Mouse (Mus musculus): ENCODE measurements at regions not wholly inside any gene's neighbourhood (a gene's known extent, or its start where the extent isn't known, plus 50 kb on each side); places are given as distances from the start of the nearest gene placed in this dataset.

DNA sequence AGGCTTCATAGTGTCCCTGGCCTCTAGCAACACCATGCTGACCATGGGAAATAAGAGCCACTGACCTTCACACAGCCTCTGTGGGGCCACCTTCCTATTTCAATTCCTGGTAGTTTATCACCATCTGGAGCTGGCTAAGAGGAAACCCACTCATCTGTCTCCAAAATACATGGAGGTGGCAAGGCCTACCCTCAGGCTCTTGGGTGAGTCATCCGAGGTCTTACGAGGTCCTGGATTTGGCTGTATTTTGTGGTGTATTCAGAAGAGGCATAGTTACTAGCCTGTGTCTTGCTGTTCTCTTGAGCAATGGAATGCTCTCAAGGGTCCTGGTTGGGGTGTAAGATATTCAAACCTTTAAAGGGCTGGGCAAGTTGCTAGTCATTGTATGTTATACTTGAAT, 80.6 kb downstream of the Klf4 start:
- ATAC-seq (replicated peaks; ENCODE audit: low FRiP score) (no peak), DNase-seq (ENCODE audit: low spot score) (no peak)
- no peak overlapping the region for H3K4me2 ChIP-seq (ENCODE audit: low read depth, low read length, severe bottlenecking)
- no peak overlapping the region for H3K9ac ChIP-seq (ENCODE audit: low read length)
- no peaks in the 10 kb centered on the region for H3K36me3 ChIP-seq (ENCODE audit: control insufficient read depth, insufficient read depth, low read length)
- no peaks in the 10 kb centered on the region for H3K9me3 ChIP-seq (ENCODE audit: control insufficient read depth, low read length)
- no peaks in the 10 kb centered on the region for H3K27me3 ChIP-seq (ENCODE audit: control insufficient read depth, insufficient read depth, low read length)
- no peak overlapping the region for H3K27ac ChIP-seq (ENCODE audit: low read depth, low read length)
- 96% methylated on average over 2 of the region's 2 CpGs for WGBS
- no peak overlapping the region for H3K4me3 ChIP-seq (ENCODE audit: low read depth, low read length)
- H3K4me1 ChIP-seq (replicated peaks; ENCODE audit: control insufficient read depth, insufficient read depth, low read length), result no peaks in the 10 kb centered on the region

DNA sequence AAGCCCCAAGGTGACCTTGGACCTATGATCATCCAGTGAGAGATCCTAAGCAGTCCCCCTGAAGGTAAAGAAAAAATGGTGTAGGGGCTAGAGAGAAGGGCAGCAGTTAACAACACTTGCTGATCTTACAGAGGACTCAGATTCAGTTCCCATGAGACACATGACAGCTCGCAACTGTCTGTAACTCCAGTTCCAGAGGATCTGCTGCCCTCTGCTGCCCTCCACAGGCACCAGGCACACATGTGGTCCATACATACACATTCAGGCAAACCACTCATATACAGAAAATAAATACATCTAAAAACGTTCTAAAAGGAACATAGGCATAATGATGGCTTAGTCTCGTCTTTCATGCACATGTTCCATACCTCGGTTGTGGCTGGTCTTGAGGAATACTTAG, 81.2 kb downstream of the Klf4 start:
- DNase-seq (ENCODE audit: low spot score) (no peak), ATAC-seq (replicated peaks; ENCODE audit: low FRiP score) (no peak)
- no peaks in the 10 kb centered on the region for H3K4me1 ChIP-seq (replicated peaks; ENCODE audit: control insufficient read depth, insufficient read depth, low read length)
- 69% methylated on average over 4 of the region's 4 CpGs for WGBS
- no peak overlapping the region for H3K4me2 ChIP-seq (ENCODE audit: low read depth, low read length, severe bottlenecking)
- H3K4me3 ChIP-seq (ENCODE audit: low read depth, low read length), result no peak overlapping the region
- no peaks in the 10 kb centered on the region for H3K9me3 ChIP-seq (ENCODE audit: control insufficient read depth, low read length)
- no peaks in the 10 kb centered on the region for H3K36me3 ChIP-seq (ENCODE audit: control insufficient read depth, insufficient read depth, low read length)
- no peak overlapping the region for H3K27ac ChIP-seq (ENCODE audit: low read depth, low read length)
- no peaks in the 10 kb centered on the region for H3K27me3 ChIP-seq (ENCODE audit: control insufficient read depth, insufficient read depth, low read length)
- H3K9ac ChIP-seq (ENCODE audit: low read length), result no peak overlapping the region

DNA sequence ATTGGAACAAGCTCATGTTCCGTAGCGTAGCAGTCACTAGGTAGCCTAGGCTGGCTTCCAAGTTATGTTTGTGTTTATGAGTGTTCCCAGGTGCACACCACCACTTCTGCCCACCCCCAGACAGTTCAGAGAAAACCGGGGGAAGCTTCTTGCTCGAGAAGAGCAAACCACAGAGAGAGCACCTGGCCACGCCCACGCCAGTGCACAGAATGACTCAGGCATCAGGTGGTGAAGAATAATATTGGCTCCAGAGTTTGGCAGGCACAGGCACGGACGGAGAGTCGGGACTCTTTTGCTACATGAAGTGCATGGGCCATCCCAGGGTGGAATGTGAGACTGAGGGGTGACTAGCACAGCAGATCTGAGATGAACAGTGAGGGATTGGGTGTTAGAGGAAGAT, 88.8 kb downstream of the Klf4 start:
- Histone ChIP-seq H3K36me3 (ENCODE audit: control insufficient read depth, insufficient read depth, low read length) (no peaks in the 10 kb centered on the region), H3K27me3 (ENCODE audit: control insufficient read depth, insufficient read depth, low read length) (no peaks in the 10 kb centered on the region), H3K9ac (ENCODE audit: low read length) (no peak overlapping the region), H3K4me3 (ENCODE audit: low read depth, low read length) (no peak overlapping the region), H3K9me3 (ENCODE audit: control insufficient read depth, low read length) (no peaks in the 10 kb centered on the region), H3K27ac (ENCODE audit: low read depth, low read length) (no peak overlapping the region), H3K4me1 (replicated peaks; ENCODE audit: control insufficient read depth, insufficient read depth, low read length) (no peaks in the 10 kb centered on the region), H3K4me2 (ENCODE audit: low read depth, low read length, severe bottlenecking) (no peak overlapping the region)
- WGBS, result 87% methylated on average over 9 of the region's 9 CpGs
- ATAC-seq (replicated peaks; ENCODE audit: low FRiP score), result no peak
- DNase-seq (ENCODE audit: low spot score), result no peak

DNA sequence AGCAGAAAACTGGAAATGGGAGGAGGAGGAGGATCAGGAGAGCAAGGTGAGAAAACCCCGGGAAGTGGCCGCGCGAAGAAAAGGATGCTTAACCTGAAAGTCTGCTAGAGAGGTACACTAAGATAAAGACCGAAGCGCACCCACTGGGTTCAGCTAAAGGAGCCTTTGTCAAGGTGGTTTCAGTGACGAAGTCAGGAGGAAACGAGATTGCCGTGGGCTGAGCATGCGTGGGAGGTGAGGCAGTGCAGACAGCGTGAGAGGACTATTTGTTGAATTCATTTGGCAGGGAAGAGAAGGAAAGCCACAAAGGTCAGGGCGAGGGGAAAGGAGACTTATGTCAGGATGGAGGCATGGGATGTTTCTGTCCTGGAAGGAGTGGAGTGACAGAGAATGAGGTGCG, 90.2 kb downstream of the Klf4 start:
- WGBS, result 78% methylated on average over 13 of the region's 13 CpGs
- Histone ChIP-seq H3K9ac (ENCODE audit: low read length) (no peak overlapping the region), H3K9me3 (ENCODE audit: control insufficient read depth, low read length) (no peaks in the 10 kb centered on the region), H3K36me3 (ENCODE audit: control insufficient read depth, insufficient read depth, low read length) (no peaks in the 10 kb centered on the region), H3K27ac (ENCODE audit: low read depth, low read length) (no peak overlapping the region), H3K4me3 (ENCODE audit: low read depth, low read length) (no peak overlapping the region), H3K4me2 (ENCODE audit: low read depth, low read length, severe bottlenecking) (no peak overlapping the region), H3K4me1 (replicated peaks; ENCODE audit: control insufficient read depth, insufficient read depth, low read length) (no peaks in the 10 kb centered on the region), H3K27me3 (ENCODE audit: control insufficient read depth, insufficient read depth, low read length) (no peaks in the 10 kb centered on the region)
- no peak for DNase-seq (ENCODE audit: low spot score)
- ATAC-seq (replicated peaks; ENCODE audit: low FRiP score), result no peak
